Mouse (Mus musculus): Measurements from ENCODE around the gene Morn1.

- TF ChIP-seq POLR2A (IDR thresholded peaks at IDR 0.05; ENCODE audit: borderline replicate concordance, control insufficient read depth, low read depth, low read length) (no peak), CTCF (IDR thresholded peaks at IDR 0.05; ENCODE audit: control insufficient read depth, insufficient read depth, low read length) (peak; percentile 22; the same call in 1 of the 2 replicates)
These were observed 17.2 kb upstream of the Morn1 start for GRCm38 (mm10) chr4:155069191-155069590.

Data from bone marrow, adult 2 months (tissue).